Mouse (Mus musculus): ENCODE data around the gene Slc11a1.

Gene Slc11a1

DNA sequence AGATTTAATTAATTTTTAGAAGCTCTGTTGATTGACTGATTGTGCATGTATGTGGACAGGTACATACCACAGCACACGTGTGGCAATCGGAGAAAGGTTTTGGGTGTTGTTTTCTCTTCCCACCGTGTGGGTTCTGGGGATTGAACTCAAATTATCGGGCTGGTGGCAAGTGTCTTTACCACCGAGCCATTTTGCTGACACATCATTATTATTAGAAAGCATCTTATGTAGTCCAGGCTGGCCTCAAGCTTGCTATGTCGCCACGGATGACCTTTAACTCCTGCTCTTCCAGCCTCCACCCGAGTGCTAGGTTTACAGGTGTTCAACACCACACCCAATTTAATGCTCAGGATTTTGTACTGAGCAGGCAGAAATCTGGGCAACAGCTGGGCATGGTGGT is 37.7 kb downstream of the Slc11a1 start:
- no peak for DNase-seq

DNA sequence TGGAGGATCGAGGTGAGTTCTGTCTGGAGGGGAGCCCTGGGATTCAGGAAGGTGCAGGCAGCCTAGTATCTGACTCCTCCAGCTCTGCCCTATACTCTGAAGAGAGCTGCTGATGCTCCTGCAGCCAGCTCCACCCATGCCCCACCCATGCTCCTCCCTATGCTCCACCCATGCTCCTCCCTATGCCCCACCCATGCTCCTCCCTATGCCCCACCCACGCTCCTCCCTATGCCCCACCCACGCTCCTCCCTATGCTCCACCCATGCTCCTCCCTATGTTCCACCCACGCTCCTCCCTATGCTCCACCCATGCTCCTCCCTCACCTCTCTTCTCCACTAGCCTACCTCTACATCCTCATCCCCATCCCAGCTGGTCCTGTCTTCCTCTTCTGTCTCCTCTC is 40.1 kb downstream of the Slc11a1 start:
- peak; percentile 48 for DNase-seq

DNA sequence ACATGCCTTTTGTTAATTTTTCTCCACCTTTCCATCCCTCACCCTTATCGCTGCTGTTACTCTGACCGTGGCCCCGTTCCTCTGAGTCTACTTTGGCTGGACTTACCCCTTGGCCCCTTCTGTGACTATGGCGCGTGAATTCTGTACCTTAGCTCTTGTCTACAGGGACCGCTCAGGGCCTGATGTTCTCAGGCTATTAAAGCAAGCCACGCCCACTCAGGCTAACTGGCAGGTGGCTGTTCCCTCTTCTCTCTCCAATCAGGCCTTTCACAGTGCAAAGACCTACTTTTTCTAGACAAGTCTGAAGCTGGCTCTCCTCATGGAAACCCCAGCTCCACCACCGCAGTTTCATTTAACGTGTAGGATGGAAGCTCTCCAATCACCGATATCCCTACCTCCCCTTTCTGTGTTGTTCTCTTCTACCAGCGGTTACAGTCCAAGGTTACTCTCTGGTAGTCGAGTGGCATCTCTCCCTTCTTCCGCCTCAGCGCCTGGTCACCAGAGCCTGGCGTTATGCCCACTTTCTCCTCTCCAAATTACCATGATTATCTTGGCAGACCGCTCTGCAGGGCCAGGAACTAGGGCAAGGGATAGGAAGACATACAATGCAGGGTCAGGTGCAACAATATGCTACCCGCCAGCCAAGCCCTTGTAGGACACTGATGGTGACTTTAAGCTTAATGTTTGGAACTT is 43.9 kb downstream of the Slc11a1 start:
- no peak for DNase-seq

DNA sequence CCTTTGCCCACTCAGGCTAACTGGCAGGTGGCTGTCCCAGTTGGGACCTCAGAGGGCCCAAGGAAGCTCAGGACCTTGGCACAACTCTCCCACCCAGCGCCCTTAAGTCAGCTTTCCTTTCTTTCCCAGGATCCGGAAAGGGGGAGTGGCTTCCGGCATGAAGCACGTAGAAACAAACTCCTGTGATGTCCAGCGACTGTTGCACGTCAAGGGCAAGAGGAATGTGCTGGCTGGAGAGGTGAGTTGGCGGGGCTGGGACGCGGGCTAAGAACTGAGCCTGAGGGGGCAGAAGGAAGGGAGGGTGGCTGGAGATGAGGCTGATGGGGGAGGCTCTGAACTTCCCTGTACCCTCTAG is 44.4 kb downstream of the Slc11a1 start:
- DNase-seq: no peak

DNA sequence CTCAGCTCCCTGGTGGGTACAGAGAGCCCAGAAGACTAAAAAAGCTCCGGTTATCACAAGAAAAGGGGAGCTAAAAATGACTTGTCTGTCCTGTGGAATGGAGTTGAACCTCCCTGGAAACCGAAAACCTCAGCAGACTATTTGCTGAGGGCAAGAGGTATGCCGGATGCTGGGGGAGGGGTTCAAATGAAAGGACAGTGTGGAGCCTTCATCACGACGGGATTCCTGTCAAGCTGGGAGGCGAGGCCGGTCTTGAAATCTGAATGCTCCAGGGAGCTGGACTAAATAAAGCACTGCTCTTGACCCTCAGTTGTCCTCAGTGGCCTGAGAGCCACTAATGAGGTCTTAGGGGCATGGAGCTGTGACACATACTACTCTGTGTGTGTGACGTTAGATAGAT is 48.2 kb downstream of the Slc11a1 start:
- DNase-seq: no peak

DNA sequence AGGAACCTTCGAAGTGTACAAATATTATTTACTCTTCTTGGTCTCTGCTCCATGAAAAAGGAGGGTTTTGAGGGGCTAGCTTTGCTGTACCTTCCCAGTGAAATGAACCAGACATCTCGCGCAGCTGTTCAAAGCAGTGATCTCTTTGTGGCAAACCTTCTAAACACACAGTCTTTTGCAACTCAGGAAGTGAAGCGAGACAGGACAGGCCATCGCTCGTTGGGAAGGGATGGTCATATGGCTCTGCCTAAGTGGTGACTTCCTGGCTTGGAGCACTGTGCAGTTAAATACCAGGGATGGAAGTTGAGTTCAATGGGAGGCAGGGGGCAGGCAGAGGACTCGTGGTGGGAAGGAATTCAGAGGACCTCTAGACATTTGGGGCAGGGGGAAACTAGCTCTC is 50.9 kb downstream of the Slc11a1 start:
- DNase-seq: no peak

DNA sequence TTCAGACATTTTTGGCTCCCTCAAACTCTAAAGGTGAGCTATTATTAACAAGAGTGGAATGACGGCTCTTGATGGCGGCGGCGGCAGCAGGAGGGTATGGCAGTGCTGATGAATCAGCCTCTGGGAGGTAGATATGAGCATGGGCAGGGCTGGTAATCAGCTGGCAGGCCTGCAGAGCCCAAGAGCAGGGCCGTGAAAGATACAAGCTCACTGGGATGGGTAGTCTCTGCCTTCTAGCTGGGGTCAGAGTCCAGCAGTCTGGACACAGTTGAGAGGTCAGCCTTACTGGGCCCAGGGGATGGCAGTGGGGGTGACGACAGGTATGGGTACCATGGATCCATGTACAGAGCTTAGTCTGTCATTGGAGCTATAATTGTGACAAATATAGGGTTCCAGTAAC is 58.2 kb downstream of the Slc11a1 start:
- no peak for DNase-seq

DNA sequence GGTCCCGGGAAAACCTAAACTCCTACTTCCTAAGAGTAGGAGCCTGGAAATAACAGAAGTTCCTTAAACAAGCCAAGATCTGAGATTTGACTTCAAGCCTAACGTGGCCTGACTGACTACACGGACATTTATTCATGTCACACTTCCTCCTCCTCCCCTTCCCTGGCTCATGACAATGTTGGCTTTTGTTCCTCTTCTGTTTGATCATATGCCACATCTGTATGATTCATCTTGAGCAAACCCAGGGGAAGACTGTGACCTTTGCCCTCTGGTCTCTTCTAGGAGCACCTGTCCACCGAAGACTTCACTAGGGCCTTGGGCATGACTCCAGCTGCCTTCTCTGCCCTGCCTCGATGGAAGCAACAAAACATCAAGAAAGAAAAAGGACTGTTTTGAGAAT is 59.6 kb downstream of the Slc11a1 start:
- DNase-seq: no peak

DNA sequence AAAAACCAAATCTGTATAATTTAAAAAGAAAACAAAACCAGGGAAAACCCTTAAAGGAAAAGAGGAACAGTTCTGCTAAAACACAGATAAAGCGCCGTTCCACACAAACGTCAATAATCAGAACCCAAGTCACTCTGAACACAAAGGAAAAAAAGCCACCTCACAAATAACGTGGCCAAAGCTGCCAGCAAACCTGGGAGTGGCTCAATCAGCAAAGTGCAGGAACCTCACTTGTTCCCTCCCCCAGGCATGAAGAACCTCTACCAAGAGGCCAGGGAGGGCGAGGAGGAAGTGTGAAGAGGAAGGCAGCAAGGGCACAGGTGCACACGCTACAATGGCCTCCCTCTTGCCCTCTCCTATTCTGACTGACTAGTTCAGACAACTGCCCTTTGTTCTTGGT is 60.6 kb downstream of the Slc11a1 start:
- DNase-seq: no peak

Data from cerebellum, adult 11-12 months (tissue).